Mouse (Mus musculus) testis, adult 2 months (tissue): ENCODE data around the gene Gng5.

Source experiments
- CTCF ChIP-seq: fragments of 200-500 bp; IDR thresholded peaks from 2 replicates; pipeline ENCODE4 v1.5.1; 2012; ENCODE audit warnings: low read depth, mild to moderate bottlenecking, inconsistent platforms, low read length, moderate library complexity; ENCODE audit not compliant: control insufficient read depth, insufficient read depth, insufficient replicate concordance
- POLR2A ChIP-seq: fragments of 200-500 bp; IDR thresholded peaks from 2 replicates; pipeline ENCODE4 v1.6.1; 2012; ENCODE audit warnings: low read depth, mild to moderate bottlenecking, inconsistent platforms, low read length, moderate library complexity; ENCODE audit not compliant: control insufficient read depth

- TF ChIP-seq POLR2A (no peak), CTCF (no peak)
These were observed 48.2 kb upstream of the Gng5 start for GRCm38 (mm10) chr3:146451375-146451774.
